Mouse (Mus musculus): ENCODE measurements around the gene Pip4k2a. TPM values are rescaled to one million over a fixed set of nuclear protein-coding genes. Genes with fewer than 3 reads are reported as not detected.

Pip4k2a gene
- polyA plus RNA-seq, 1 experiment from 2014 or later: 14.2 TPM

GRCm38 (mm10) chr2:18855246-18855645 lies 142.7 kb downstream of the Pip4k2a start:
- Histone ChIP-seq H3K4me1 (replicated peaks; ENCODE audit: control insufficient read depth, insufficient read depth, low read length) (peaks cover 8% of the 10 kb centered on the region), H3K36me3 (replicated peaks; ENCODE audit: control insufficient read depth, insufficient read depth) (no peaks in the 10 kb centered on the region; the same call in 1 of the 2 replicates), H3K27ac (no peak overlapping the region), H3K4me2 (replicated peaks) (no peak overlapping the region), H3K27me3 (ENCODE audit: control insufficient read depth, insufficient read depth, low read length) (no peaks in the 10 kb centered on the region), H3K9ac (no peak overlapping the region), H3K4me3 (replicated peaks; ENCODE audit: low read length) (no peak overlapping the region), H3K9me3 (ENCODE audit: control insufficient read depth, low read length) (no peaks in the 10 kb centered on the region)
- DNase-seq (ENCODE audit: low spot score): no peak
- 81% methylated on average over 8 of the region's 8 CpGs for WGBS
- no peak for ATAC-seq (ENCODE audit: low FRiP score)

DNA sequence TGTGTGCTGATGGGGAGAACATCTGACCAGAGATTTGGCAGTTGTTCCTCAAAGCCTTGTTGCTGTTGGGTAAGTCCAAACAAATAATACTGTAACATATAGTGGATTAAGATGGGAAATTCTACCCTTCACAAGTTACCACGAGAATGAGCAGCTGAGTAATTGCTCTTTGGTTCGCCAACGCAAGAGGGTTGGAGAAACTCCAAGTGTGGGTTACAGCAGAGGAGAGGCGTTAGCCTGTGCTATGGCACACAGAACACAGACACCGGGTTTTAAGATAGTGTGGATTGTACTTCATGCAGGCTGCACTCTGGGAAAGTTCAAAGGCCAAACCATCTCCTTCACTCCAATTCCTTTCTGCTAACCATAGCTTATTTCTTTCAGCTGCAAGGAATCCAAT lies 144.6 kb downstream of the Pip4k2a start:
- WGBS: 81% methylated on average over 5 of the region's 5 CpGs

GRCm38 (mm10) chr2:18850657-18851056 lies 147.3 kb downstream of the Pip4k2a start:
- Histone ChIP-seq H3K27me3 (ENCODE audit: control insufficient read depth, insufficient read depth, low read length) (no peaks in the 10 kb centered on the region), H3K9ac (no peak overlapping the region), H3K4me1 (replicated peaks; ENCODE audit: control insufficient read depth, insufficient read depth, low read length) (no peaks in the 10 kb centered on the region), H3K36me3 (replicated peaks; ENCODE audit: control insufficient read depth, insufficient read depth) (peaks cover 2% of the 10 kb centered on the region; the same call in 1 of the 2 replicates), H3K4me3 (replicated peaks; ENCODE audit: low read length) (no peak overlapping the region), H3K4me2 (replicated peaks) (no peak overlapping the region), H3K27ac (no peak overlapping the region), H3K9me3 (ENCODE audit: control insufficient read depth, low read length) (no peaks in the 10 kb centered on the region)
- no peak for DNase-seq (ENCODE audit: low spot score)
- WGBS: 44% methylated on average over 8 of the region's 8 CpGs
- ATAC-seq (ENCODE audit: low FRiP score): no peak

More for the DNA sequence above, 144.6 kb downstream of the Pip4k2a start:
- Histone ChIP-seq H3K36me3 (replicated peaks; ENCODE audit: control insufficient read depth, insufficient read depth) (no peaks in the 10 kb centered on the region; the same call in 1 of the 2 replicates), H3K27ac (no peak overlapping the region), H3K9me3 (ENCODE audit: control insufficient read depth, low read length) (no peaks in the 10 kb centered on the region), H3K4me1 (replicated peaks; ENCODE audit: control insufficient read depth, insufficient read depth, low read length) (peaks cover 5% of the 10 kb centered on the region; the same call in 1 of the 2 replicates), H3K4me2 (replicated peaks) (no peak overlapping the region), H3K27me3 (ENCODE audit: control insufficient read depth, insufficient read depth, low read length) (no peaks in the 10 kb centered on the region), H3K9ac (no peak overlapping the region), H3K4me3 (replicated peaks; ENCODE audit: low read length) (no peak overlapping the region)
- no peak for ATAC-seq (ENCODE audit: low FRiP score)
- DNase-seq (ENCODE audit: low spot score): no peak

DNA sequence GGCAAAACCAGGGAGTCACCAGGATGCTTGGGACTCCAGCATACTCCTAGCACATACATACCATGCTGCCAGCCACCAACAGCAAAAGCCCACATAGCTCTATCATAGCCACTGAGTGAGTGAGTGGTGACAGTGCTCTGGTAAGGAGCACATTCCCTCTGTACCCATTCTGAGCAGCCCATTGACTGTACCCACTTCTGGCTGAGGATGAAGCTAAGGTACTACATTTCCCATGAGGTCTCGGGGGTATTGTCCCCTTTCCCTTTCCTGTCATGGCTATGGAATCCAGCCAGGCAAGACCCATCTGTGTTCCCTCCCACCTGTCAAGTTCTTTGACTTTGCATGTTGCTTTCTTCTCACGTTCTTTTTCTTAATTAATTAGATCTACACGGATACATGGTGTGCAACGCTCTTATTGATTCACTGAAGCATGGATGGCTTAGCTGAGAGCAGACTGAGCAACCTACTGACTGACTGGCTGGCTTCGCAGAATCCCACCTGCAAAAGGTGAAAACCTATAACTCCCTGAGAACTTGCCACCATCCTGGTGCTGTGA lies 149.8 kb downstream of the Pip4k2a start:
- peaks cover 13% of the 10 kb centered on the region; the same call in 1 of the 2 replicates for H3K36me3 ChIP-seq (replicated peaks; ENCODE audit: control insufficient read depth, insufficient read depth)
- WGBS: 68% methylated on average over 5 of the region's 5 CpGs
- no peaks in the 10 kb centered on the region for H3K9me3 ChIP-seq (ENCODE audit: control insufficient read depth, low read length)
- no peak for DNase-seq (ENCODE audit: low spot score)
- no peak overlapping the region for H3K27ac ChIP-seq
- ATAC-seq (ENCODE audit: low FRiP score): 0 out of 2 replicates have a peak, but pooled peaks have one; percentile 43
- H3K4me1 ChIP-seq (replicated peaks; ENCODE audit: control insufficient read depth, insufficient read depth, low read length): no peaks in the 10 kb centered on the region
- no peak overlapping the region for H3K4me3 ChIP-seq (replicated peaks; ENCODE audit: low read length)
- H3K9ac ChIP-seq: no peak overlapping the region
- H3K27me3 ChIP-seq (ENCODE audit: control insufficient read depth, insufficient read depth, low read length): no peaks in the 10 kb centered on the region
- no peak overlapping the region for H3K4me2 ChIP-seq (replicated peaks)

GRCm38 (mm10) chr2:18842527-18842926 lies 155.4 kb downstream of the Pip4k2a start:
- no peak for ATAC-seq (ENCODE audit: low FRiP score)
- 90% methylated on average over 6 of the region's 6 CpGs for WGBS
- no peak overlapping the region for H3K27ac ChIP-seq

GRCm38 (mm10) chr2:18841051-18841450 lies 156.9 kb downstream of the Pip4k2a start:
- no peak for ATAC-seq (ENCODE audit: low FRiP score)

More at GRCm38 (mm10) chr2:18842527-18842926, 155.4 kb downstream of the Pip4k2a start:
- Histone ChIP-seq H3K4me1 (replicated peaks; ENCODE audit: control insufficient read depth, insufficient read depth, low read length) (no peaks in the 10 kb centered on the region), H3K27me3 (ENCODE audit: control insufficient read depth, insufficient read depth, low read length) (no peaks in the 10 kb centered on the region), H3K9ac (no peak overlapping the region), H3K36me3 (replicated peaks; ENCODE audit: control insufficient read depth, insufficient read depth) (peaks cover 13% of the 10 kb centered on the region; the same call in 1 of the 2 replicates), H3K9me3 (ENCODE audit: control insufficient read depth, low read length) (no peaks in the 10 kb centered on the region), H3K4me2 (replicated peaks) (no peak overlapping the region), H3K4me3 (replicated peaks; ENCODE audit: low read length) (no peak overlapping the region)
- DNase-seq (ENCODE audit: low spot score): no peak

GRCm38 (mm10) chr2:18839532-18839931 lies 158.4 kb downstream of the Pip4k2a start:
- Histone ChIP-seq H3K27me3 (ENCODE audit: control insufficient read depth, insufficient read depth, low read length) (no peaks in the 10 kb centered on the region), H3K4me2 (replicated peaks) (no peak overlapping the region), H3K9me3 (ENCODE audit: control insufficient read depth, low read length) (no peaks in the 10 kb centered on the region), H3K27ac (no peak overlapping the region), H3K4me1 (replicated peaks; ENCODE audit: control insufficient read depth, insufficient read depth, low read length) (no peaks in the 10 kb centered on the region), H3K36me3 (replicated peaks; ENCODE audit: control insufficient read depth, insufficient read depth) (peaks cover 9% of the 10 kb centered on the region; the same call in 1 of the 2 replicates), H3K4me3 (replicated peaks; ENCODE audit: low read length) (no peak overlapping the region), H3K9ac (no peak overlapping the region)
- WGBS: 89% methylated on average over 4 of the region's 4 CpGs
- ATAC-seq (ENCODE audit: low FRiP score) (no peak), DNase-seq (ENCODE audit: low spot score) (no peak)

More at GRCm38 (mm10) chr2:18841051-18841450, 156.9 kb downstream of the Pip4k2a start:
- no peaks in the 10 kb centered on the region for H3K27me3 ChIP-seq (ENCODE audit: control insufficient read depth, insufficient read depth, low read length)
- H3K36me3 ChIP-seq (replicated peaks; ENCODE audit: control insufficient read depth, insufficient read depth): peaks cover 13% of the 10 kb centered on the region; the same call in 1 of the 2 replicates
- H3K27ac ChIP-seq: no peak overlapping the region
- DNase-seq (ENCODE audit: low spot score): no peak
- no peak overlapping the region for H3K4me2 ChIP-seq (replicated peaks)
- H3K4me3 ChIP-seq (replicated peaks; ENCODE audit: low read length): no peak overlapping the region
- H3K9ac ChIP-seq: no peak overlapping the region
- no peaks in the 10 kb centered on the region for H3K9me3 ChIP-seq (ENCODE audit: control insufficient read depth, low read length)
- 88% methylated on average over 8 of the region's 8 CpGs for WGBS
- H3K4me1 ChIP-seq (replicated peaks; ENCODE audit: control insufficient read depth, insufficient read depth, low read length): no peaks in the 10 kb centered on the region

DNA sequence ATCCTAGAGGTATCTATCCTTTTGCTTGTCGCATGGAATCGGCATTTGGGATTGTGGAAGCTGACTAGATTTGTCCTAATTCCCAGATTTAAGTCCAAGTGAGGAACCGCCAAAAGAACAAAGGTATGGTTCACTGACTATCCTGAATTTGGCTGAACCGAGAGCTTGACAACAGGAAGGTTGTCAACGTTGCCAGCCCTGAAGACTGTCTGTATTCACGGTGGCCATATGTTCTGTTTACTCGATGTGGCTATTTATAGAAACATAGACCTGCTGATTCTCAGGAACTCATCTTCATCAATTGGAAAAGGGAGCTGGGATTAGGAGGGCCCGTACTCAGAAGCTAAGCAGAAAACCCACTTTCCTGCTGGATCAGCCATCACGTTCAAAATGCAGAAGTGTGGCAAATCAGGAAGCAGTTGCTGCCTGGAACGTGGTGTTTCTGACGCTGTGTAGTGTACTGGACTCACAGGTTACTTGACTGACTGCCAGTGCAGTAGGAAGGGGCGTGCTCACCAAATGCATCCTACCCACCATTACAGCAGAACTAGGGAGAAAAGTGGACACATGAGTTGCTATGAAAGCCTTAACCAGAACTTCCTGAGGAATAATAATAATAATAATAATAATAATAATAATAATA lies 162.5 kb downstream of the Pip4k2a start:
- ATAC-seq (ENCODE audit: low FRiP score) (no peak), DNase-seq (ENCODE audit: low spot score) (no peak)
- H3K4me3 ChIP-seq (replicated peaks; ENCODE audit: low read length): no peak overlapping the region
- H3K4me1 ChIP-seq (replicated peaks; ENCODE audit: control insufficient read depth, insufficient read depth, low read length): no peaks in the 10 kb centered on the region
- no peak overlapping the region for H3K4me2 ChIP-seq (replicated peaks)
- H3K27me3 ChIP-seq (ENCODE audit: control insufficient read depth, insufficient read depth, low read length): no peaks in the 10 kb centered on the region
- H3K36me3 ChIP-seq (replicated peaks; ENCODE audit: control insufficient read depth, insufficient read depth): no peaks in the 10 kb centered on the region
- H3K27ac ChIP-seq: no peak overlapping the region
- no peak overlapping the region for H3K9ac ChIP-seq
- 93% methylated on average over 12 of the region's 12 CpGs for WGBS
- no peaks in the 10 kb centered on the region for H3K9me3 ChIP-seq (ENCODE audit: control insufficient read depth, low read length)

DNA sequence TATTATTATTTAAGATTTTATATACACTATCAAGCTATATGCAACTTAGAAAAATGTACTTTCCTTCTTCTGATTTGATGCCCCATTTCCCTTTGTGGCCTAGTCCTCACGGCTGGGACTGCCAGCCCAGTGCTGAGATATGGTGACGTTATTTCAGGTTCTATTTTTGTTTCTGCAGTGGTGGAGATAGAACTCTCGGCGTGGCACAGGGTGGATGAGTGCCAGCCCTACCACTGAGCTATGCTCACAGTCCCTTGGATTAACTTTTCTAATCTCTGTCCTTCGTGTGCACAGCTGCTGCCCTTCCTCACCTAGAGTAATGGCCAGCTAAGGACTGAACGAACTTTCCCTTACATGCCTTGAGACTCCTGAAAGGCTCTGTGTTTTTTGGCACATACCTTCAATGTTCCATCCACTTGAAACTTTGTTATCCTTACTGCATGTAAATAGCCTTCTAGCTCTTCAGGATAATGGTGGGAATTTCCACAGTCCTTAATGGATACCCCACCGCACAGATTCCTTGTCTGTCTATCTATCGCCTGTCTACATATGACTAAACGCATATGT lies 164.8 kb downstream of the Pip4k2a start:
- no peak overlapping the region for H3K9ac ChIP-seq
- no peaks in the 10 kb centered on the region for H3K36me3 ChIP-seq (replicated peaks; ENCODE audit: control insufficient read depth, insufficient read depth)
- H3K9me3 ChIP-seq (ENCODE audit: control insufficient read depth, low read length): no peaks in the 10 kb centered on the region
- no peak overlapping the region for H3K27ac ChIP-seq
- 87% methylated on average over 9 of the region's 9 CpGs for WGBS
- no peak for ATAC-seq (ENCODE audit: low FRiP score)
- H3K27me3 ChIP-seq (ENCODE audit: control insufficient read depth, insufficient read depth, low read length): no peaks in the 10 kb centered on the region
- H3K4me1 ChIP-seq (replicated peaks; ENCODE audit: control insufficient read depth, insufficient read depth, low read length): no peaks in the 10 kb centered on the region
- no peak overlapping the region for H3K4me3 ChIP-seq (replicated peaks; ENCODE audit: low read length)
- DNase-seq (ENCODE audit: low spot score): no peak
- no peak overlapping the region for H3K4me2 ChIP-seq (replicated peaks)
